Mouse (Mus musculus) myocyte (in vitro differentiated cells): ENCODE data around the gene Ogg1.

Experiments
- E2F4 ChIP-seq: IDR thresholded peaks from one replicate; pipeline ENCODE4 v1.6.1; 2011; ENCODE audit warnings: mild to moderate bottlenecking, control low read depth, moderate library complexity; ENCODE audit not compliant: insufficient read depth
- MAX ChIP-seq: IDR thresholded peaks from one replicate; pipeline ENCODE4 v1.6.1; 2011; ENCODE audit warnings: low read depth, mild to moderate bottlenecking, control low read depth
- MYOD1 ChIP-seq, 3 experiments: IDR thresholded peaks; one replicate each; pipeline ENCODE4 v1.6.1; 2011; ENCODE audit warnings: control low read depth in 2 of 3, low read depth in 2 of 3, mild to moderate bottlenecking in 2 of 3, moderate library complexity in 1 of 3; ENCODE audit not compliant: insufficient read length in 2 of 3, control insufficient read depth in 1 of 3
- MYOG ChIP-seq, 3 experiments: IDR thresholded peaks; one replicate each; pipeline ENCODE4 v1.6.1; 2011; ENCODE audit warnings: control low read depth in 2 of 3, low read depth in 2 of 3, mild to moderate bottlenecking in 2 of 3; ENCODE audit not compliant: insufficient read length in 2 of 3, control insufficient read depth in 1 of 3, insufficient read depth in 1 of 3
- POLR2A ChIP-seq: IDR thresholded peaks from one replicate; pipeline ENCODE4 v1.6.1; 2011; ENCODE audit warnings: low read depth, mild to moderate bottlenecking, control low read depth, moderate library complexity; ENCODE audit not compliant: insufficient read length
- TCF12 ChIP-seq: IDR thresholded peaks from one replicate; pipeline ENCODE4 v1.6.1; 2011; ENCODE audit warnings: mild to moderate bottlenecking, control low read depth; ENCODE audit not compliant: poor library complexity, insufficient read depth, severe bottlenecking

DNA sequence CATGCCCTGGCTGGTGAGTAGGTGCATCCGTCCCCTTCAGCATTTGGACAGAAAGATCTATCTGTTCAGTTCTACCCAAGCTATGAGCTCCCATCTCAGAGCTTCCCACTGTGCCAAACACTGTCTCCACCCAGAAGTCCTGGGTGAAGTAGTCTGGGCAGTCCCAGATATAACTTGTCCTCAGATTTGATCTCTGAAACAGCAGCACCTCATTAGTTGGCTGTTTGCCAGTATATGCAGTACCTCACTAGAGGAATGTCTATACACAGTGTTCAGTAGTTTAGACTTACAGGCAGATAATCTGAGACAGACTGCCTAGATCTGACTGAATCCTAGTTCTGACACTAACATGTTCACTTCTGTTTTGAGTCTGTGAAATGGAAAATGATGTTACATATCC lies 2.6 kb downstream of the Ogg1 start:
- TF ChIP-seq MAX (no peak), POLR2A (no peak), TCF12 (no peak), E2F4 (no peak), MYOG (IDR thresholded peaks at IDR 0.05; ENCODE audit: control insufficient read depth in 1 of 3, insufficient read depth in 1 of 3, insufficient read length in 2 of 3, low read depth in 2 of 3) (no peak), MYOD1 (IDR thresholded peaks at IDR 0.05; ENCODE audit: control insufficient read depth in 1 of 3, insufficient read length in 2 of 3, low read depth in 2 of 3) (no peak)
